Mouse (Mus musculus): ENCODE data around the gene Psip1.

DNA sequence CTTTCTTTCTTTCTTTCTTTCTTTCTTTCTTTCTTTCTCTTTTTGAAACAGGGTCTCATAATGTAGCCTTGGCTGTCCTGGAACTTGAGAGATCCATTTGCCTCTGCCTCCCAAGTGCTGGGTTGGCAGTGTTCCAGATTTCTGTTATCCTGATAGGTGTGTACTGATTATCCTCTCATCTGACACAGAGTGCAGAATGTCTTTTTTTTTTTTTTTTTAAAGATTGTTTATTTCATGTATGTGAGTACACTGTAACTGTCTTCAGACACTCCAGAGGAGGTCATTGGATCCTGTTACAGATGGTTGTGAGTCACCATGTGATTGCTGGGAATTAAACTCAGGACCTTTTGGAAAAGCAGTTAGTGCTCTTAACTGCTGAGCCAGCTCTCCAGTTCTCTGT is 33.5 kb upstream of the Psip1 start:
- TF ChIP-seq GATA1 (IDR thresholded peaks at IDR 0.05; ENCODE audit: borderline replicate concordance, low read length), result no peak
- no peak for TF ChIP-seq FLI1 (IDR thresholded peaks at IDR 0.05; ENCODE audit: low read length)
